Mouse (Mus musculus): Measurements from ENCODE around the gene Thnsl1. TPM values are rescaled to one million over a fixed set of nuclear protein-coding genes. Genes with fewer than 3 reads are reported as not detected.
"Not testable (repeated sequence)": the region's sequence is repeated elsewhere in the genome, so short reads cannot be mapped to it uniquely, and the experiment has no call there.

The Thnsl1 gene
- total RNA-seq, 4 experiments from 2014 or later = 8.0 to 11.9 (median 8.7) TPM

DNA sequence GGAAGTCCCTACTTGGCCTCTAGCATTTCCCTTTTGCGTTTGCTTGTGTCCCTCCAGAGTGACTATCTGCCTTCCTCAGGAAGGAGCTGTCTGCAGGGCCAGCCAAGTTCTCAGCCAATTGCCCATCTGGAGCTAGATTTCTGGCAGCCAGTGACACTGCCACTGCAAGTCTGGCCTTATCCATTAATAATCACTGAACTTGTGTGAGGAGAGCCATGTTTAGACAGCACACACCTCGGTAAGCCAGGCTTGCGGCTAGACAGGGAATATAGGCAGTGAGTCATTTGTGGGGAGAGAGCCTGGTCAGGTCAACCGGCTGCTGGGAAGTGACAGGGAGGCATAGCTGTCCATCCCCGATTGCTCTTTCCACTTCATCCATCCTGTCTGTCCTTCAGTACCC, 31.3 kb downstream of the Thnsl1 start:
- no peak for DNase-seq

DNA sequence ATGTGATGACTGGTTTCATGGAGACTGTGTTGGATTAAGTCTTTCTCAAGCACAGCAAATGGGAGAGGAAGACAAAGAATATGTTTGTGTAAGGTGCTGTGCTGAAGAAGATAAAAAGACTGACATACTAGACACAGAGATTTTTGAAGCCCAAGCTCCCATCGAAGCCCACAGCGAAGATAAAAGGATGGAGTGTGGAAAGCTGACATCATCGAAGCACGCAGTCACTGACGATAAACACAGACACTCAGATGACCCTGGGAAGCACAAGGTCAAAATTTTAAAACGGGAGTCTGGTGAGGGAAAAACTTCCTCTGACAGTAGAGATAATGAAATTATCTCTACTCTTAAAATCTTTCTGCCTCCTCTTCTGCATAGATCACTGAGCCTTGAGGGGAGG, 38.6 kb downstream of the Thnsl1 start:
- DNase-seq = not testable (repeated sequence)

DNA sequence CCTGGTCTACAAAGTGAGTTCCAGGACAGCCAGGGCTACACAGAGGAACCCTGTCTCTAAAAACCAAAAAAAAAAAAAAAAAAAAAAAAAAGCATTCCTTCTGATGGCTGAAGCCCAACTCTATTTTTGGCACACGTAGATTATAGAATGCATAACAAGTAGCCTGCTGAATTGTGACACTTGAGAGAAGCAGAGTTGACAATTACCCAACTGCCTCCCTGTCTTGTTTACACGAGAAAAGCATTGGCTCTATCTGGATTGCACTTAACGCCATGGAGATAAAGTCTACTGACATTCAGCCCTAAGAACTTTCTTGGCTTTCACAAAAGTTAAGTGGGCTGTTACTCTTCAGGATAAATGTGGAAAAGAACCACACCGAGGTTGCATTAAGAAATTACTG, 39.5 kb downstream of the Thnsl1 start:
- no peak for DNase-seq

DNA sequence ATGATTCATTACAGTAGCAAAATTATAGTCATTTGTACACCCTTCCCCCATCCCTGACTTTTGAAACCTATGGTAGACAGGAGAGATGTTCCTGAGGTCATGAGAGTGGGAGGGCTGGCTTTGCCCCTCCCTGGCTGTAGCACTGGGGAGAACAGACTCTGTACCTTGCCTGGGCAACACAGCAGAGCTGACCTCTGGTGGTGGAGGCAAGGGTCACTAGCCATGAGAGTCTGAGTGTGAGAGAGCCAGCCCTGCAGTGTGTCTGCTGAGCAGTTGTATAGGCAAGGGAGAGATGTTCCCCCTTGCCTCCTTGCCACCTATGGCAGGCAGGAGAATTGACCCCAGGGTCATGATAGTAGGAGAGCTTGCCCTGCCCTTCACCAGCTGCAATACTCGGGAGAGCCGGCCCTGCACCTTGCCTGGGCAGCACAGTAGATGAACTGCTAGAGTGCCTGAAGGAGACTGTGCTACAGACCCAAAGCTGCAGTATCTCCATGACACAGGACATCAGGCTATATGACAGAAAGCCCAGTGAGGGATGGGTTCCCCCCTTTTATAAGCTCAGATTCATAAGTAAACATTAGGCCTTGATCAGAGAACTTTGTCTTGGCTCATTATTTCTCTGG, 40.1 kb downstream of the Thnsl1 start:
- DNase-seq = no peak

DNA sequence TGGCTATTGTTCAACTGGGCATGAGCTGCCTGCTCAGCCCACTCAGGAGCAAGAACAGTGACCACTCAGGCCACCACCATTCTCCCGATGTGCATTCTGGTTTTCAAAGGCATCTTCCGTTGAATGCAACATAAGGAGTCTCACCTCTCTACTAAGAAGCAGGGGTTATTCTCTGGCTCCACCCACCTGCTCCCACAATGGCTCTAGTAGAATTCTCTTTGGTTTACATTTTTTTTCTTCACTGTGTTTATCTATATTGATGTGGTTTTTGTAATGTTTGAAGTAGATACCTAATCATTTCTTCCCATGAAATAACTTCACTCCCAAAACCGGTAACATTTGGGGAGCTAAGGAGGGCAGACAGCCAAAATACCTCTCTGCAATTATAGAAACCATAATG, 48.1 kb downstream of the Thnsl1 start:
- DNase-seq = no peak

DNA sequence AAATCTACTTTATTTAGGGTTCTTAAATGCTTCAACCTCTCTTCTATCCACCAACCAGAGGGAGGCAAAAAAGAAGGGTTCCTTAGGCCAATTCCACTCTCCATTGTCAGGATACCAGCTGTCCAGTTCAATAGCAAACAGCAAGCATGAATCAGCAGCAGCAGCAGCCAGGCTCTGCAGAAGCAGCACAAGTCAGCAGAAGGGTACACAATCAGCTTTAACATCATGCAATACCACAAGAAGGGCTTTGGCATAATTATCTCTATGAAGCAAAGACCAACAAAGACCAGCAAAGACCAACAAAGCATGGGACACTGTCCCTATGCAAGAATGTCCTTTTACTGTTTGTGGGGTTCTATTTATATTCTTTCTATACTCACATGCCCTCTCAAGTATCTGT, 48.8 kb downstream of the Thnsl1 start:
- no peak for DNase-seq

DNA sequence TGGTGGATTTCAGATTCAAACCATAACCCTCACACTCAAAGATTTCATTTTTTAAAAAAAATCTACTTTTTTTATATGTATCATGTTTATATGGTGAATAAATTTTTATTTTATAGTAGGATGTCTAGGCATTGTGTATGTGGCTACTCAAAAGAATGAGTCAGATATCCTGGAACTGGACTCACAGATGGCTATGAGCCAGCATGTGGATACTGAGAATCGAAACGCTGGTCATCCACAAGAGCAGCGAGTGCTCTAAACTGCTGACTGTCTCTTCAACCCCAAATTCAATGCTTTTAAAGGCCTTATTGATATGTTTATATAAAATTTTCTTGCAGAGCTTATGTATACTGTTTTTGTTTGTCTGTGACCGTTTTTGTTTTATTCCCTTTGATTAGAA, 52.8 kb downstream of the Thnsl1 start:
- no peak for DNase-seq

DNA sequence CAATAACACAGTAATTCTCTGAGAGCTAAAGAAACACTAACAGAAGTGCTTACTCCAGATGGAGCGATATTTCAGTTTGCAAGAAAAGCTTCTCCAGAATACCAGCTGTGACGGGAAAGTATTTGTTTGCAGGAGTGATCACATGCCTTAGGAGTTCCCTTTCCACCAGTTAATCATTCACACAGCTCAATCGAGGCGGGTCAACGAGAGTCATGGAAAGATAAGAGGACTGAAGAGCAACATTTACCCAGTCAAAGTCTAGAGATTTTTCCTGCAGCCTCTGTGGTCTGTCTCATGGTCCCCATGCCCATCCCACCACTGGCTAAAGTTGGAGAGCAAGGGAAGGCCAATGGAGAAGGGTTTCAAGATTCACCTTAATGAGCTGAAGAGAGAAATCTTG, 53.6 kb downstream of the Thnsl1 start:
- DNase-seq = no peak

DNA sequence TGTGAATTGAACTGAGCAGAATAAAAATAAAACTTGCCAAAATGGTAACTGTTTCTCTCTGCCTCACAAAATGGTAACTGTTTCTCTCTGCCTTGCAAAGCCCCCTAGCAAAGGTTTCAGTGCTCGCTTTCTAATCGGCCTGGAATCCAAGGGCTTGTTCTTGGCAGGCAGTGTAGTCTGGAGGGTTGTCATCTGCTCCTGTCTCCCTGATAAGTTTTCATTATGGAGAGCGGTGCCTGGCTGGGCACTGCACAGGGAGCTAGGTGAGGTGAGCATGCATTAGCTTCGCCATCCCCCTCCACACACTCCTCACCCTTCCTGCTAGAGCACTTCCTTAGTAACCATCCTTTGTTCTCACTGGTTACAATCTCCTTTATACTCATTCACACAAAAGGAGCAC, 54.5 kb downstream of the Thnsl1 start:
- DNase-seq = no peak

DNA sequence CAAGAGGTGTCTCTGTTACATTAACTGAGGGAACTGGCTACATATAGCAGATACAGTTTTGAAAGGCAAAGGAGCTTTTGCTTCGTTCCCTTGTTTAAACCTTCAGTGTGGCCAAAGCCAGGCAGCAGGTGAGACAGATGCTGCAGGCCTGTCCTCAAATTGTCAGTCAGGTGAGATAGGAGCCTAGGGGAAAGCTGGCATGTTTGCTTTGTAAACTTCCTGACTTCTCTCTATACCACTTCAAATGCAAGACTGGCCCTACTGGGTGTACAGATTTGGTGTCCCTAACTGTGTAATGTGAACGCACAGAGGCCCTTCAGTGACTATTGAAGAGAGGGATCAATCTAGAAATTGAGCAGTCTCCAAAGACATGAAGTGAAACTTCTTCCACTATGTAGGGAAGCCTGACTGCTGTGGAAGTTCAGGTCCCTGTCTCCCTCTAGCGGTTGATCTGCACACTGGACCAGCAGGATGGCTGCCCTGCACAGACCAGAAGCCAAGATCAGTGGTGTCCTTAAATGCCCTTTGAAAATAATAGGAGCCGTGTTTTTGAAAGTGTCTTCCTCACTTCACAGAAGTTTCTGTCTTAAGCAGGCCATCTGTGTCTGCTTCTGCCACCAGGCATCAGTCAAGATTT, 56.0 kb downstream of the Thnsl1 start:
- peak; percentile 36 for DNase-seq

DNA sequence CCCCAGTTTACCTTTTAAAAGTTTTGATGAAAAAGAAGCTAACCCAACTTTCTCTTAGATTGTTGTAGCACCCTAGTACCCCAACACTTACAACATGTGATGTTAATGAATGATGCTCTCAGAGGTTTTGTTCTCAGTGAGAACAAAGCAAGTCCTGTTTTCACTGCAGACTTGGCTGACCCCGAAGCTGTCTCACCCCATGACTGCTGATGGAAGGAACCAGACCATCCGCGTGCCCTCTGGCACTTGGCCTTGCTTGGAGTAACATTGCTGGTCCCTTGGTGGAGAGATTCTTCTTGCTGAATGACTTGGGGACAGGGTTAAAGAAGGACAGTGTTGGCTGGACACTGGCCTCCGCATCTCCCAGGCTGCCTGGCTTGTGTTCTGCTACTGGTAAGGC, 58.5 kb downstream of the Thnsl1 start:
- no peak for DNase-seq

Other genes with a start within 250 kb of the Thnsl1 start
- gene Arhgap21, start 236.8 kb upstream of the Thnsl1 start, total RNA-seq (2022) = 10 to 100 TPM; 68.7 to 89.1 (median 80.5) TPM
- 1 to 10 TPM in 3 of 4 experiments, under 1 TPM in 1; 0.87 to 2.0 (median 1.5) TPM for gene Enkur, start 359 bp upstream of the Thnsl1 start, total RNA-seq (2022)
- gene Gpr158, start 161.8 kb downstream of the Thnsl1 start, total RNA-seq (2022) = 1 to 10 TPM; 2.0 to 3.5 (median 2.5) TPM

Measured in adrenal gland, adult 8-10 months (tissue).